In the genomic region with DNA sequence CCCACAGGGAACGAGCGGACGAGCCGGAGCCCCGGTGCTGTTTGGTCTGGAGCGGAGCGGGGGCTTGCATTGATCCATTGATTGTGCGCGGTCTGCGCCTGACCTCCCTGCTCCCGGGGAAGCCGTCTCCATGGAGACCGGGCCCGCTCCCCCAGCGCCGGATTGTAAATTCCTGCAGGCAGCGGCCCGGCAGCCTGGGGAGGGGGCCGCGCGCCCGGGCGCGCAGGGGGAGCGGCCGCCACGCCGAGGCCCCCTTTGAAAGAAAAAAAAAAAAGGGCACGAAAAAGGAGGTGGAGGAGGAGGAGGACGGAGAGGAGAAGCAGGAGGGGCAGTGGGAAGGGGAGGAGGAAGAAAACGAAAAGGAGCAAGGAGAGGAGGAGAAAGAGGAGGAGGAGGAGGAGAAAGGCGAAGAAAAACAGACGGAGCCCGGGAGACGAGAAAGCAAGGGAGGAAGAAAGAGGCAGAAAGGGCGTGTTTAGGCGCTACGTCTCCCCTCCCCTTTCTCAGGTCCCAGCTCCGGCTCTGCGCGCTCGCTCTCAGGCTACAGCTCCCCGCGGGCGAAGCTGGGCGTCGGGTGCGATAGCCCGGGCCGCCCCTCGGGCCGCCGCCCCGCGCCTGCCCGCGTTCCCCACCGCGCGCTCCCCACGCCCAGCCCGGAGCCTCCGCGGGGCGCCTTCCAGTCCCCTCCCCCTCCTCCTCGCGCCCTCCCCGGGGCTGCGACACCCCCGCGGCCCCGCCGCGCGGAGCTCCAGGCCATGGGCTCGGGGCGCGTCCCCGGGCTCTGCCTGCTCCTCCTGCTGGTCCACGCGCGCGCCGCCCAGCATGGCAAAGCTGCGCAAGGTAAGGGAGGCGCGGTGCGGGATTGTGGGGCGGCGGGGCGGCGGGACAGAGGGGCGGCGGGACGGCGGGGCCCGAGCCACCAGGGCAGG, we compare ENCODE assay signal across 8 mouse cellular contexts. TPM values are rescaled to one million over a fixed set of nuclear protein-coding genes. Genes with fewer than 3 reads are reported as not detected.
DNase-seq lines count a peak whose midpoint lies in the region; ATAC-seq and TF ChIP-seq lines count a peak whose summit lies in the region.

A gene (plus strand): TSS at position 371 of the 929 bp plus-strand sequence.

- no peak for TF ChIP-seq POLR2A in thymus, adult 2 months (IDR thresholded peaks at IDR 0.05; ENCODE audit: control insufficient read depth, extremely low read depth, insufficient read depth, low read length, poor library complexity)

- peaks cover 22% of the 10 kb centered on the region for H3K27me3 ChIP-seq in thymus, adult 2 months (ENCODE audit: control insufficient read depth, insufficient read depth, low read length)
- 0 out of 2 replicates have a peak, but pooled peaks cover 4% of the 10 kb centered on the region for H3K27me3 ChIP-seq in hindbrain, embryonic 16.5 days (replicated peaks; ENCODE audit: control insufficient read depth, insufficient read depth, low read length)
- no peaks in the 10 kb centered on the region for H3K27me3 ChIP-seq in midbrain, embryonic 11.5 days (ENCODE audit: control insufficient read depth, insufficient read depth, low read length)

- TF ChIP-seq CTCF in thymus, adult 2 months (IDR thresholded peaks at IDR 0.05; ENCODE audit: borderline replicate concordance, control insufficient read depth, extremely low read depth, insufficient read depth, low read length, poor library complexity) = no peak

- peak; percentile 66 for ATAC-seq in hindbrain, embryonic 16.5 days
- ATAC-seq in midbrain, embryonic 11.5 days (ENCODE audit: low FRiP score) = peak; percentile 76

- peaks cover 8% of the 10 kb centered on the region; the same call in 1 of the 2 replicates for H3K4me1 ChIP-seq in thymus, adult 2 months (replicated peaks; ENCODE audit: control insufficient read depth, insufficient read depth, low read length)
- H3K4me1 ChIP-seq in hindbrain, embryonic 16.5 days (ENCODE audit: control insufficient read depth, insufficient read depth, low read depth, low read length) = peaks cover 42% of the 10 kb centered on the region
- H3K4me1 ChIP-seq in midbrain, embryonic 11.5 days (ENCODE audit: control insufficient read depth, insufficient read depth, low read length) = peaks cover 56% of the 10 kb centered on the region

- H3K36me3 ChIP-seq in thymus, adult 2 months (ENCODE audit: control insufficient read depth, insufficient read depth, low read length) = no peaks in the 10 kb centered on the region
- H3K36me3 ChIP-seq in hindbrain, embryonic 16.5 days (ENCODE audit: control insufficient read depth, insufficient read depth, low read length) = no peaks in the 10 kb centered on the region
- no peaks in the 10 kb centered on the region for H3K36me3 ChIP-seq in midbrain, embryonic 11.5 days (ENCODE audit: control insufficient read depth, insufficient read depth, low read length)

- peak; percentile 26 for DNase-seq in thymus, adult 2 months
- DNase-seq in thymus, adult 18-20 months = no peak
- DNase-seq in embryo, embryonic 11.5 days (ENCODE audit: low read depth, low spot score) = peak; percentile 55
- DNase-seq in midbrain, embryonic 11.5 days (ENCODE audit: low spot score, missing footprints) = peak; percentile 98
- peak; percentile 35 to 41 for DNase-seq in thymus, postnatal 36 days
- no peak for DNase-seq in natural killer cell, adult 2 months (ENCODE audit: low spot score in 2 of 2)
- no peak for DNase-seq in cerebellum, adult 11 months

- peak within 1 kb of the TSS; percentile 78 for H3K9ac ChIP-seq in hindbrain, embryonic 16.5 days (ENCODE audit: low read depth, low read length)
- peak within 1 kb of the TSS; percentile 93 for H3K9ac ChIP-seq in midbrain, embryonic 11.5 days (ENCODE audit: low read length)

- WGBS in thymus, adult 2 months = 2% methylated on average over 97 of the region's 97 CpGs
- under 1% methylated on average over 51 of the region's 97 CpGs for WGBS in hindbrain, embryonic 16.5 days
- 0% methylated on average over 57 of the region's 97 CpGs for WGBS in midbrain, embryonic 11.5 days

- H3K27ac ChIP-seq in thymus, adult 2 months (ENCODE audit: control insufficient read depth, insufficient read depth, low read length) = no peak within 1 kb of the TSS
- peak within 1 kb of the TSS; percentile 82 for H3K27ac ChIP-seq in hindbrain, embryonic 16.5 days (ENCODE audit: low read depth, low read length)
- peak within 1 kb of the TSS; percentile 97 for H3K27ac ChIP-seq in midbrain, embryonic 11.5 days (ENCODE audit: low read depth, low read length)

- no peaks in the 10 kb centered on the region for H3K9me3 ChIP-seq in hindbrain, embryonic 16.5 days (ENCODE audit: control insufficient read depth, low read length)
- no peaks in the 10 kb centered on the region for H3K9me3 ChIP-seq in midbrain, embryonic 11.5 days (ENCODE audit: control insufficient read depth, low read length)

- H3K4me3 ChIP-seq in thymus, adult 2 months (ENCODE audit: control insufficient read depth, insufficient read depth, low read length) = peak within 1 kb of the TSS; percentile 43
- peak within 1 kb of the TSS; percentile 74 for H3K4me3 ChIP-seq in hindbrain, embryonic 16.5 days (ENCODE audit: low read length)
- peak within 1 kb of the TSS; percentile 83 for H3K4me3 ChIP-seq in midbrain, embryonic 11.5 days (ENCODE audit: low read depth, low read length)

- peak within 1 kb of the TSS; percentile 91 for H3K4me2 ChIP-seq in hindbrain, embryonic 16.5 days (ENCODE audit: low read length)
- peak within 1 kb of the TSS; percentile 90 for H3K4me2 ChIP-seq in midbrain, embryonic 11.5 days

RNA-seq across cellular contexts. Expression of the gene that starts here (rescaled TPM):
- 1.6 and 3.0 TPM in 2 replicates for polyA plus RNA-seq in thymus, adult 2 months (2012; rRNA removed)
- polyA plus RNA-seq in hindbrain, embryonic 16.5 days (2015; fragmentation: Nextera tagmentation; extraction: Ambion mirVana) = 3.0 and 3.6 TPM in 2 replicates
- polyA plus RNA-seq in midbrain, embryonic 11.5 days (2014; fragmentation: Nextera tagmentation; extraction: Ambion mirVana) = 10.1 and 10.2 TPM in 2 replicates

Comparison
In these comparisons a context has a peak if more than half of its experiments do, and no peak if none do; other contexts are left out.
1. DNase-seq: peak in thymus, adult 2 months (single experiment), embryo, embryonic 11.5 days (single experiment), midbrain, embryonic 11.5 days (single experiment) and thymus, postnatal 36 days (2 of 2); none in thymus, adult 18-20 months (0 of 2), natural killer cell, adult 2 months (0 of 2) and cerebellum, adult 11 months (single experiment).
2. Peak in every context shown above with its lines, with median percentiles within 50 percentile points of each other: H3K4me3 ChIP-seq.